Mouse (Mus musculus): ENCODE data around the gene Dchs2. TPM values are rescaled to one million over a fixed set of nuclear protein-coding genes. Genes with fewer than 3 reads are reported as not detected.

Gene Dchs2
- polyA plus RNA-seq, 1 experiment from 2014 or later: 0.35 TPM

DNA sequence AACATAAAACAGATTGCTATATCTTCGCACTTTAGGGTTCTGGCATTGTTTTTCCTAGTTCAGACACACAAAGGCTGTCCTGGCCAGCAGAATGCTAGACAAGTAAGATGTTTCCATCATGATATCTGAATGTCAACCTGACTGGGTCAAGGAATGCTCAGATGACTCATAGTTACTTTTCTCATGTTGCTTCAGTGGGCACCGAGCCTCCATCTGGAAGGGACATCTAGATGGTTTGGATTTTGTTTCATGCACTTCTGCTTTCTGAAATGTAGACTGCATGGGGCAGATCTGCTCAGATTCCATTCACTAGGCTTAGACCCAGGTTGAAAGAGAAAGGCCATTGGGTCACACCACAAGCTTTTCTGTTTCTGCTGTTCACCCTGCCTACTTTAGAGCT is 242.1 kb downstream of the Dchs2 start:
- H3K4me1 ChIP-seq (replicated peaks; ENCODE audit: control insufficient read depth, insufficient read depth): no peaks in the 10 kb centered on the region
- H3K4me3 ChIP-seq (ENCODE audit: low read depth, low read length): no peak overlapping the region
- H3K27ac ChIP-seq (replicated peaks): no peak overlapping the region
- no peak for DNase-seq (ENCODE audit: low spot score)
- WGBS: 90% methylated on average over 2 of the region's 2 CpGs
- H3K4me2 ChIP-seq (replicated peaks; ENCODE audit: low read depth): no peak overlapping the region
- H3K27me3 ChIP-seq (ENCODE audit: control insufficient read depth, insufficient read depth, low read length): no peaks in the 10 kb centered on the region
- no peaks in the 10 kb centered on the region for H3K9me3 ChIP-seq (ENCODE audit: control insufficient read depth, low read length)
- no peaks in the 10 kb centered on the region for H3K36me3 ChIP-seq (ENCODE audit: control insufficient read depth, insufficient read depth, low read length)
- no peak overlapping the region for H3K9ac ChIP-seq (ENCODE audit: low read length)
- no peak for ATAC-seq (ENCODE audit: low FRiP score, low TSS enrichment)
- TF ChIP-seq CTCF (IDR thresholded peaks at IDR 0.05; ENCODE audit: low read depth) (no peak), EP300 (optimal IDR thresholded peaks at IDR 0.05) (no peak)

- TF ChIP-seq CTCF (IDR thresholded peaks at IDR 0.05; ENCODE audit: low read depth): no peak
- TF ChIP-seq EP300 (optimal IDR thresholded peaks at IDR 0.05): no peak
- no peak overlapping the region for H3K9ac ChIP-seq (ENCODE audit: low read length)
- H3K27me3 ChIP-seq (ENCODE audit: control insufficient read depth, insufficient read depth, low read length): no peaks in the 10 kb centered on the region
- WGBS: 51% methylated on average over 6 of the region's 6 CpGs
- no peaks in the 10 kb centered on the region for H3K36me3 ChIP-seq (ENCODE audit: control insufficient read depth, insufficient read depth, low read length)
- H3K4me2 ChIP-seq (replicated peaks; ENCODE audit: low read depth): no peak overlapping the region
- H3K27ac ChIP-seq (replicated peaks): no peak overlapping the region
- no peaks in the 10 kb centered on the region for H3K4me1 ChIP-seq (replicated peaks; ENCODE audit: control insufficient read depth, insufficient read depth)
- DNase-seq (ENCODE audit: low spot score): no peak
- ATAC-seq (ENCODE audit: low FRiP score, low TSS enrichment): no peak
- no peak overlapping the region for H3K4me3 ChIP-seq (ENCODE audit: low read depth, low read length)
- H3K9me3 ChIP-seq (ENCODE audit: control insufficient read depth, low read length): no peaks in the 10 kb centered on the region
These were observed 246.6 kb downstream of the Dchs2 start for GRCm38 (mm10) chr3:83374333-83374732.

DNA sequence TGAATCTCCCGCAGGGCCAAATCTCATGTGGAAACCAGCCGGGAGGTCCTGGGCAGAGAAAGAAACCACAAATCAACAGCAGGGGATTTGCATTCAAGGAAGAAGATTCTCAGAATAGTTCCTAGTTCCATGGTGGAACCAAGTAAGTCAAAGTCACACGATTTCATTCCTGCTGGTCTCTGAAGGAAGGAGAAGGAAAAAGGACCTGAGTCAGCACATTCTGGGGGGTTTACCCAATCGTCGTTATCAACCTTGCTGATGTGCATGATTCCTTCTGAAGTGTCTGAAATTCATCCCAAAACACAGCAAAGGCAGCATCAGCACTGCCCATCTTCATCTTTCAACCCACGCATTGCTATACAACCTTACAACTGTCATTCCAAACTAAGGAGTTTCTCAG is 249.1 kb downstream of the Dchs2 start:
- TF ChIP-seq EP300 (optimal IDR thresholded peaks at IDR 0.05): no peak
- no peak overlapping the region for H3K9ac ChIP-seq (ENCODE audit: low read length)
- WGBS: 94% methylated on average over 6 of the region's 6 CpGs
- H3K36me3 ChIP-seq (ENCODE audit: control insufficient read depth, insufficient read depth, low read length): no peaks in the 10 kb centered on the region
- DNase-seq (ENCODE audit: low spot score) (no peak), ATAC-seq (ENCODE audit: low FRiP score, low TSS enrichment) (no peak)
- H3K4me1 ChIP-seq (replicated peaks; ENCODE audit: control insufficient read depth, insufficient read depth): no peaks in the 10 kb centered on the region
- no peaks in the 10 kb centered on the region for H3K9me3 ChIP-seq (ENCODE audit: control insufficient read depth, low read length)
- no peak overlapping the region for H3K27ac ChIP-seq (replicated peaks)
- H3K27me3 ChIP-seq (ENCODE audit: control insufficient read depth, insufficient read depth, low read length): no peaks in the 10 kb centered on the region
- no peak overlapping the region for H3K4me2 ChIP-seq (replicated peaks; ENCODE audit: low read depth)
- no peak overlapping the region for H3K4me3 ChIP-seq (ENCODE audit: low read depth, low read length)

Other genes with a start within 250 kb of the Dchs2 start
- 0.02 and 0.05 TPM in 2 replicates for gene Lrat, start 224.0 kb upstream of the Dchs2 start, polyA plus RNA-seq (2015; fragmentation: Nextera tagmentation; extraction: Ambion mirVana)
- gene Fgg, start 120.2 kb upstream of the Dchs2 start, polyA plus RNA-seq (2015; fragmentation: Nextera tagmentation; extraction: Ambion mirVana): 4.6 and 11.2 TPM in 2 replicates
- gene Fga, start 101.9 kb upstream of the Dchs2 start, polyA plus RNA-seq (2015; fragmentation: Nextera tagmentation; extraction: Ambion mirVana): 3.9 and 10.0 TPM in 2 replicates
- gene Fgb, start 78.1 kb upstream of the Dchs2 start, polyA plus RNA-seq (2015; fragmentation: Nextera tagmentation; extraction: Ambion mirVana): 2.8 and 6.1 TPM in 2 replicates
- 43.7 and 44.6 TPM in 2 replicates for gene Plrg1, start 72.4 kb upstream of the Dchs2 start, polyA plus RNA-seq (2015; fragmentation: Nextera tagmentation; extraction: Ambion mirVana)